Comparison of ENCODE assay signal across 10 mouse cellular contexts in the genomic region with DNA sequence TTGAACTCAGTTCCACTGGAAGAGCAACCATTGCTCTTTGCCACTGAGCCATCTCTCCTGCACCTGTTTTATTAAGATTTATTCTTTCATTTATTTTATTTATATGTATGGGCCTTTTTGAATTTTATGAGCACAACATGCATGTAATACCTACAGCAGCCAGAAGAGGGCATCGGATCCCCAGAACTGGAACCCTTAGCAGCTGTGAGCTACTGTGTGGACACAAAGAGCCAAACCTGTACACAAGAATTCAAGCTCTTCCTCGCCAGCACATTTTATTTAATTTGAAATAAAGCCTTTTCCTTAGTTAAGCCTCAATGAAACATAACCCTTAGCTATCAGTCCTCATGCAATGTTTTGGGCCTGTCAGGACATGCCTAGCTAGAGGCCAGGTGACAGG.
DNase-seq lines count a peak whose midpoint lies in the region; ATAC-seq and TF ChIP-seq lines count a peak whose summit lies in the region.
"Had no signal": no experiment of that assay in that cellular context is flagged by ENCODE, and none has a peak within 500 bp of the region (broad histone marks: within the 10 kb centered on the region; RNA-seq: fewer than 3 reads in every experiment).

No protein-coding gene starts in this region.

- no peaks in the 10 kb centered on the region for H3K27me3 ChIP-seq in hindbrain, embryonic 14.5 days (ENCODE audit: control insufficient read depth, insufficient read depth, low read length)
- H3K27me3 ChIP-seq in hindbrain, embryonic 16.5 days (replicated peaks; ENCODE audit: control insufficient read depth, insufficient read depth, low read length): peaks cover 3% of the 10 kb centered on the region; the same call in 1 of the 2 replicates
- no peaks in the 10 kb centered on the region for H3K27me3 ChIP-seq in testis, adult 2 months (ENCODE audit: control insufficient read depth, insufficient read depth, low read length)
- H3K27me3 ChIP-seq: embryonic facial prominence, embryonic 12.5 days had no signal

- DNase-seq in hindbrain, embryonic 14.5 days (ENCODE audit: low spot score): peak; percentile 62
- DNase-seq in testis, postnatal 14 days (ENCODE audit: low spot score): no peak
- DNase-seq in c-Kit-negative CD71-positive TER-119-positive erythroid progenitor cells, embryonic 14.5 days (ENCODE audit: low read depth, low spot score): peak; percentile 43
- DNase-seq in lung, postnatal 10 days: peak; percentile 49
- no peak for DNase-seq in ovary, postnatal 10 days (ENCODE audit: low spot score)

- H3K4me3 ChIP-seq in hindbrain, embryonic 14.5 days (replicated peaks; ENCODE audit: low read length): no peak overlapping the region
- H3K4me3 ChIP-seq in hindbrain, embryonic 16.5 days (ENCODE audit: low read length): no peak overlapping the region
- no peak overlapping the region for H3K4me3 ChIP-seq in testis, adult 2 months (ENCODE audit: control insufficient read depth, low read depth, low read length)
- H3K4me3 ChIP-seq: embryonic facial prominence, embryonic 12.5 days; myocyte had no signal

- TF ChIP-seq CTCF in testis, adult 2 months (IDR thresholded peaks at IDR 0.05; ENCODE audit: control insufficient read depth, insufficient read depth, insufficient replicate concordance, low read depth, low read length): peak; percentile 39; the same call in 1 of the 2 replicates

- H3K4me1 ChIP-seq in hindbrain, embryonic 14.5 days (replicated peaks; ENCODE audit: control insufficient read depth, insufficient read depth, low read length): peaks cover 30% of the 10 kb centered on the region
- peaks cover 9% of the 10 kb centered on the region for H3K4me1 ChIP-seq in hindbrain, embryonic 16.5 days (ENCODE audit: control insufficient read depth, insufficient read depth, low read depth, low read length)
- H3K4me1 ChIP-seq in testis, adult 2 months (ENCODE audit: control insufficient read depth, insufficient read depth, low read length): peaks cover 7% of the 10 kb centered on the region

- H3K9me3 ChIP-seq in hindbrain, embryonic 14.5 days (ENCODE audit: control insufficient read depth, low read length): no peaks in the 10 kb centered on the region
- H3K9me3 ChIP-seq in hindbrain, embryonic 16.5 days (ENCODE audit: control insufficient read depth, low read length): no peaks in the 10 kb centered on the region
- H3K9me3 ChIP-seq: embryonic facial prominence, embryonic 12.5 days had no signal

- no peak for TF ChIP-seq POLR2A in testis, adult 2 months (IDR thresholded peaks at IDR 0.05; ENCODE audit: control insufficient read depth, low read depth, low read length)

- H3K9ac ChIP-seq in hindbrain, embryonic 14.5 days: no peak overlapping the region
- H3K9ac ChIP-seq in hindbrain, embryonic 16.5 days (ENCODE audit: low read depth, low read length): no peak overlapping the region
- H3K9ac ChIP-seq: embryonic facial prominence, embryonic 12.5 days had no signal

- WGBS in hindbrain, embryonic 14.5 days: 51% methylated on average over 2 of the region's 2 CpGs
- WGBS in hindbrain, embryonic 16.5 days: 58% methylated on average over 2 of the region's 2 CpGs

- H3K27ac ChIP-seq in hindbrain, embryonic 14.5 days: no peak overlapping the region
- no peak overlapping the region for H3K27ac ChIP-seq in hindbrain, embryonic 16.5 days (ENCODE audit: low read depth, low read length)
- no peak overlapping the region for H3K27ac ChIP-seq in testis, adult 2 months (ENCODE audit: control insufficient read depth, insufficient read depth, low read depth, low read length)
- H3K27ac ChIP-seq: embryonic facial prominence, embryonic 12.5 days had no signal

- no peak overlapping the region for H3K4me2 ChIP-seq in hindbrain, embryonic 14.5 days (replicated peaks)
- no peak overlapping the region for H3K4me2 ChIP-seq in hindbrain, embryonic 16.5 days (ENCODE audit: low read length)
- H3K4me2 ChIP-seq: embryonic facial prominence, embryonic 12.5 days had no signal

- no peaks in the 10 kb centered on the region for H3K36me3 ChIP-seq in hindbrain, embryonic 14.5 days (replicated peaks; ENCODE audit: control insufficient read depth, insufficient read depth)
- no peaks in the 10 kb centered on the region for H3K36me3 ChIP-seq in hindbrain, embryonic 16.5 days (ENCODE audit: control insufficient read depth, insufficient read depth, low read length)
- H3K36me3 ChIP-seq in testis, adult 2 months (ENCODE audit: control insufficient read depth, insufficient read depth, low read length): no peaks in the 10 kb centered on the region
- H3K36me3 ChIP-seq: embryonic facial prominence, embryonic 12.5 days had no signal

- no peak for ATAC-seq in hindbrain, embryonic 14.5 days (ENCODE audit: low FRiP score)
- no peak for ATAC-seq in hindbrain, embryonic 16.5 days
- no peak for ATAC-seq in monocyte, adult 5-6 weeks (replicated peaks; ENCODE audit: insufficient number of reproducible peaks, low FRiP score, low TSS enrichment, poor library complexity, severe bottlenecking)

Comparison
In these comparisons a context has a peak if more than half of its experiments do, and no peak if none do; other contexts are left out.
1. DNase-seq: peak in hindbrain, embryonic 14.5 days (single experiment), c-Kit-negative CD71-positive TER-119-positive erythroid progenitor cells, embryonic 14.5 days (single experiment) and lung, postnatal 10 days (single experiment); none in testis, postnatal 14 days (single experiment) and ovary, postnatal 10 days (single experiment).